Mouse (Mus musculus): Measurements from ENCODE around the gene Gm7361. TPM values are rescaled to one million over a fixed set of nuclear protein-coding genes. Genes with fewer than 3 reads are reported as not detected.

The Gm7361 gene
- not detected for polyA plus RNA-seq (2017; shearing (Covaris generic))

GRCm38 (mm10) chr5:26257391-26257790 lies at the start of gene Gm7361:
Gm7361 (plus strand) TSS chr5:26257691.

Other genes with a start within 250 kb of the Gm7361 start
- not detected for gene Gm5862, start 234.8 kb upstream of the Gm7361 start, polyA plus RNA-seq (2017; shearing (Covaris generic))
- gene Speer4a, start 218.1 kb upstream of the Gm7361 start, polyA plus RNA-seq (2017; shearing (Covaris generic)): not detected
- not detected for gene Gm7347, start 199.1 kb upstream of the Gm7361 start, polyA plus RNA-seq (2017; shearing (Covaris generic))
- not detected for gene Gm10471, start 168.4 kb upstream of the Gm7361 start, polyA plus RNA-seq (2017; shearing (Covaris generic))
- gene 5031410I06Rik, start 152.3 kb upstream of the Gm7361 start, polyA plus RNA-seq (2017; shearing (Covaris generic)): not detected
- not detected for gene Gm10220, start 136.3 kb upstream of the Gm7361 start, polyA plus RNA-seq (2017; shearing (Covaris generic))